Mouse (Mus musculus) kidney, embryonic 14.5 days (tissue): ENCODE measurements around the gene Ppp1r14d. TPM values are rescaled to one million over a fixed set of nuclear protein-coding genes. Genes with fewer than 3 reads are reported as not detected.

Experiments
- ATAC-seq: fragments of 200-750 bp; cut with Nextera tagmentation; 2 replicates; pipeline ENCODE4 v1.8.0; 2017; ENCODE audit warnings: moderate number of reproducible peaks, mild to moderate bottlenecking, moderate TSS enrichment, moderate library complexity; ENCODE audit not compliant: low FRiP score, low TSS enrichment
- H3K27ac ChIP-seq: fragments of 300-500 bp; sonication (generic); 2 replicates; pipeline ENCODE4 v1.5.1; 2014; ENCODE audit warnings: low read depth, mild to moderate bottlenecking, low read length, moderate library complexity, mixed read lengths
- H3K27me3 ChIP-seq: fragments of 300-500 bp; sonication (generic); 2 replicates; pipeline ENCODE4 v1.6.1; 2014; ENCODE audit warnings: mild to moderate bottlenecking, low read length; ENCODE audit not compliant: control insufficient read depth, insufficient read depth
- H3K36me3 ChIP-seq: fragments of 300-500 bp; sonication (generic); 2 replicates; pipeline ENCODE4 v1.6.1; 2014; ENCODE audit warnings: low read length, mixed read lengths; ENCODE audit not compliant: control insufficient read depth, insufficient read depth
- H3K4me1 ChIP-seq: fragments of 300-500 bp; sonication (generic); 2 replicates; pipeline ENCODE4 v1.6.1; 2014; ENCODE audit warnings: low read length, mixed read lengths; ENCODE audit not compliant: control insufficient read depth, insufficient read depth
- H3K4me2 ChIP-seq: fragments of 300-500 bp; sonication (generic); replicated peaks from 2 replicates; pipeline ENCODE4 v1.6.1; 2014; ENCODE audit warnings: low read depth, mild to moderate bottlenecking, low read length
- H3K4me3 ChIP-seq: fragments of 300-500 bp; sonication (generic); 2 replicates; pipeline ENCODE4 v1.5.1; 2014; ENCODE audit warnings: mild to moderate bottlenecking, low read length
- H3K9ac ChIP-seq: fragments of 300-500 bp; sonication (generic); 2 replicates; pipeline ENCODE4 v1.6.1; 2014; ENCODE audit warnings: low read depth, mild to moderate bottlenecking, low read length, moderate library complexity
- H3K9me3 ChIP-seq: fragments of 300-500 bp; sonication (generic); 2 replicates; pipeline ENCODE4 v1.6.1; 2016; ENCODE audit warnings: low read length; ENCODE audit not compliant: control insufficient read depth
- WGBS: fragments of 180-500 bp; shearing (Covaris S2); extraction: QIAGEN DNeasy Blood & Tissue Kit; methylation state at CpG from one replicate; pipeline ENCODE4 v1.1.7; 2014; 5-methylcytosine and 5-hydroxymethylcytosine counted together
- polyA plus RNA-seq: library from polyadenylated mRNA; unstranded; fragments of >200 nt; fragmentation: Nextera tagmentation; extraction: Ambion mirVana; gene quantifications from 2 replicates; pipeline ENCODE4 v1.2.1, GENCODE M21; 2014

Ppp1r14d gene
- polyA plus RNA-seq, 1 experiment from 2014 or later = 0.28 TPM

- H3K9ac ChIP-seq = no peak overlapping the region; the same call in 1 of the 2 replicates
- 84% methylated on average over 7 of the region's 7 CpGs for WGBS
- peaks cover 3% of the 10 kb centered on the region; the same call in 1 of the 2 replicates for H3K27me3 ChIP-seq
- H3K9me3 ChIP-seq = no peaks in the 10 kb centered on the region
- no peak for ATAC-seq
- no peak overlapping the region for H3K4me3 ChIP-seq
- H3K4me1 ChIP-seq = peaks cover 35% of the 10 kb centered on the region
- no peaks in the 10 kb centered on the region for H3K36me3 ChIP-seq
- peak overlapping the region; percentile 20 for H3K27ac ChIP-seq
- no peak overlapping the region for H3K4me2 ChIP-seq
Measured at GRCm38 (mm10) chr2:119172446-119172845, 57.3 kb downstream of the Ppp1r14d start.

GRCm38 (mm10) chr2:119171574-119171973, 58.1 kb downstream of the Ppp1r14d start:
- H3K4me3 ChIP-seq = no peak overlapping the region
- no peak overlapping the region for H3K27ac ChIP-seq
- no peaks in the 10 kb centered on the region for H3K9me3 ChIP-seq
- 53% methylated on average over 8 of the region's 8 CpGs for WGBS
- H3K4me1 ChIP-seq = peaks cover 43% of the 10 kb centered on the region
- ATAC-seq = no peak
- no peak overlapping the region for H3K4me2 ChIP-seq
- no peak overlapping the region for H3K9ac ChIP-seq
- no peaks in the 10 kb centered on the region for H3K36me3 ChIP-seq
- peaks cover 3% of the 10 kb centered on the region; the same call in 1 of the 2 replicates for H3K27me3 ChIP-seq

- peaks cover 42% of the 10 kb centered on the region for H3K4me1 ChIP-seq
- H3K27me3 ChIP-seq = peaks cover 3% of the 10 kb centered on the region; the same call in 1 of the 2 replicates
- no peak overlapping the region for H3K9ac ChIP-seq
- H3K36me3 ChIP-seq = no peaks in the 10 kb centered on the region
- 0 out of 2 replicates have a peak, but pooled peaks cover 2% of the 10 kb centered on the region for H3K9me3 ChIP-seq
- 86% methylated on average over 2 of the region's 2 CpGs for WGBS
- no peak overlapping the region for H3K4me2 ChIP-seq
- H3K4me3 ChIP-seq = no peak overlapping the region
- no peak for ATAC-seq
- H3K27ac ChIP-seq = no peak overlapping the region
Measured at GRCm38 (mm10) chr2:119170282-119170681, 59.4 kb downstream of the Ppp1r14d start.

Other genes starting within 250 kb of the Ppp1r14d start
- 19.9 and 22.0 TPM in 2 replicates for gene Ccdc32, start 200.5 kb downstream of the Ppp1r14d start, polyA plus RNA-seq
- 5.8 and 6.0 TPM in 2 replicates for gene Rpusd2, start 195.1 kb downstream of the Ppp1r14d start, polyA plus RNA-seq
- 48.3 and 49.1 TPM in 2 replicates for gene Knl1, start 182.8 kb downstream of the Ppp1r14d start, polyA plus RNA-seq
- gene Rad51, start 117.1 kb downstream of the Ppp1r14d start, polyA plus RNA-seq = 40.0 and 51.9 TPM in 2 replicates
- 35.8 and 41.9 TPM in 2 replicates for gene Rmdn3, start 72.9 kb downstream of the Ppp1r14d start, polyA plus RNA-seq
- 35.5 and 41.7 TPM in 2 replicates for gene Gchfr, start 62.1 kb downstream of the Ppp1r14d start, polyA plus RNA-seq
- 0.31 and 0.43 TPM in 2 replicates for gene Gm14137, start 55.4 kb downstream of the Ppp1r14d start, polyA plus RNA-seq
- gene Zfyve19, start 21.3 kb downstream of the Ppp1r14d start, polyA plus RNA-seq = 47.9 and 49.1 TPM in 2 replicates
- 21.4 and 24.5 TPM in 2 replicates for gene Dnajc17, start 21.1 kb downstream of the Ppp1r14d start, polyA plus RNA-seq
- 23.6 and 38.1 TPM in 2 replicates for gene Spint1, start 7.5 kb upstream of the Ppp1r14d start, polyA plus RNA-seq
- gene Rhov, start 41.4 kb upstream of the Ppp1r14d start, polyA plus RNA-seq = 0.23 and 0.61 TPM in 2 replicates
- gene Vps18, start 58.8 kb upstream of the Ppp1r14d start, polyA plus RNA-seq = 7.1 and 13.3 TPM in 2 replicates
- gene Dll4, start 95.9 kb upstream of the Ppp1r14d start, polyA plus RNA-seq = 4.9 and 8.3 TPM in 2 replicates
- 0.38 and 1.0 TPM in 2 replicates for gene Chac1, start 121.3 kb upstream of the Ppp1r14d start, polyA plus RNA-seq
- gene Ino80, start 247.8 kb upstream of the Ppp1r14d start, polyA plus RNA-seq = 6.2 and 8.4 TPM in 2 replicates